Mouse (Mus musculus): ENCODE results near the gene Sept9.

Gene Sept9

DNA sequence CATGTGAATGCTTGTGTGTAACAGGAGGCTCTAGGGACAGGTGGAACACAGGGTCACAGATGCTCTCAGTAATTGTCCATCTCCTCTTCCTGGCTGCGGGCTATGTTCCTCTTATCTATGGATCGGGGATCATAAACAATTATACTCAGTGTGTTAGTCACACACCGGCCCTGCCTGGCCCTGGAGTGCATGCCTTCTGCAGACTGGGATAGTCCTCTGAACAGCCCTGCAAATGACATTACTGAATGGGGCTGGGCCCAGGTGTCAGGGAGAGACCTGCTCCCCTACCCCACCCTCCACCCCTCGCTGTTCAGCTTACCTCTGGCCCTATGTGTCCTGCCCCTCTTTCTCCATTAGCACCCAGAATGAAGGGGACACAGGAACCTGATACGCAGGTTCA, 22.6 kb upstream of the Sept9 start:
- no peak for DNase-seq

DNA sequence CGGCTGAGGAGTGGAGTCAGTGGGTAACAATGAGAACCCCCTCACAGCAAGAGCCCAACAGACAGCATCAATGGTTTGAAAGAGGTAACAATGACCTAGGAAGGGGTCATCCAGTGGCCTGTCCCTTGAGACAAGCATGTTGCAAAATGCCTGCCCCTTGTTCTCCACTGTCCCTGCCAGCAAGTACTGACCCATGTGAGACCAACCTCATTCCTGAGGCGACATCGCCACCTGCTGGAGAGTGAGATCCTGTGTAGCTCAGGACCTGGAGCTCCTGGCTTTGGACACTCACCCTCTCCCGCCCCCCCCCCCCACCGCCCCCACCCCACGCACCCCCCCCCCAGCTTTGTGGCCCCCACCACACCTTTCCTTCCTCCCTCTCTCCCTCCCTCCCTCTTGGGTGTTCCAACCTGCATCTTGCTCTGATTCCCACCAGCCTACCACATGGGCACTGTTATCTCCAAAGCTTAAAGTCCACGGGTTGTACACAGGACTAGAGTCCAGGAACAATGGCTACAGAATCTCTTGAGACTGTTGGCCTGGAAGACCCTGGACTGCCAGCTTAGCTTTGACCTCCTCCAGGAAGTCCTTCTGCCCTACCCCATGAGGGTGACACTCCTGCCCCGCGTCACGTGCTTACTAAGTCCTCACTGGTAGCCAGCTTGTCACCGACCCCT, 22.0 kb upstream of the Sept9 start:
- peak; percentile 80 to 84 for DNase-seq

- no peak for DNase-seq
These were observed 19.6 kb upstream of the Sept9 start for GRCm38 (mm10) chr11:117179902-117180301.

- DNase-seq, result no peak
These were observed 16.7 kb upstream of the Sept9 start for GRCm38 (mm10) chr11:117182808-117183207.

GRCm38 (mm10) chr11:117183299-117183698, 16.2 kb upstream of the Sept9 start:
- DNase-seq, result no peak

- no peak for DNase-seq
These were observed 15.6 kb upstream of the Sept9 start for GRCm38 (mm10) chr11:117183841-117184240.

DNA sequence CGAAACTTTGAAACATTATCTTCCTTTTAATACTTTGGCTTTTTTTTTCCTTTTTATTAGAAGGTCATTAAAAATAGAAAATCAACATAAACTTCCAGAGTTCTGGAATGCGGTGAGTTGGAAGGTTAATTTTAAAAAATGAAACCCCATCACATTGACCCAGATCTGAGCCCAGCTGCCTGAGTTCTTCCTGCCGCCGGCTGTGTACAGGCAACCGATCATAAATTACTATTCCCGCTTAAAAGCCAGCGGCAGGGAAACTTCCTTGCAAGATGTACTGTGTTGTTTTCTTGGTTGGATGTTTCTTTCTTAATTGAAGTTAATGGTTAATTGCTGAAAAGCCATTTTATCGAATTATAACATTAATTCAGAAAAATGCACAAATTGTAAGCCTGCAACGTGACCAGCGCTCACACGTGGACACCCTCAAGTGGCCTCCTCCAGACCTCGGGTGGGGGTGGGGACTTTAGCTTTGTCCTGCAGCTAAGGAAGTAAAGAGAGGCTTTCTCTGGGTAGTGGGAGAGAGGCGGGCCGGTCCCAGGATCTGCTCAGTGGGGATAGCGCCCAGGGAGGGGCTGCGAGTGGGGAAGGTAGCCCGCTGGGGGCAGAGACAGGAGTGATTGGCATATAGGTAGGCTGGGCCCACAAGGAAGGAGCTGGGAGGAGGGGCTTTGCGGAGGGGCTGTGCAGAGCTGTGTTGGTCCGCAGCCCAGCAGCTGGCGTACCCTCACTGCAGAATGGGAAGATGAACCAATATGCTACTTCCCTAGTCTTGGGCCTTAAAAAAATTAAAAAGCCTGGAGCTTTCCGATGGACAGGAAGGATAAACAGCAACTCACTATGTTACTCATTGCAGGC, 14.2 kb upstream of the Sept9 start:
- DNase-seq, result no peak

GRCm38 (mm10) chr11:117191524-117191923, 7.9 kb upstream of the Sept9 start:
- no peak for DNase-seq

DNA sequence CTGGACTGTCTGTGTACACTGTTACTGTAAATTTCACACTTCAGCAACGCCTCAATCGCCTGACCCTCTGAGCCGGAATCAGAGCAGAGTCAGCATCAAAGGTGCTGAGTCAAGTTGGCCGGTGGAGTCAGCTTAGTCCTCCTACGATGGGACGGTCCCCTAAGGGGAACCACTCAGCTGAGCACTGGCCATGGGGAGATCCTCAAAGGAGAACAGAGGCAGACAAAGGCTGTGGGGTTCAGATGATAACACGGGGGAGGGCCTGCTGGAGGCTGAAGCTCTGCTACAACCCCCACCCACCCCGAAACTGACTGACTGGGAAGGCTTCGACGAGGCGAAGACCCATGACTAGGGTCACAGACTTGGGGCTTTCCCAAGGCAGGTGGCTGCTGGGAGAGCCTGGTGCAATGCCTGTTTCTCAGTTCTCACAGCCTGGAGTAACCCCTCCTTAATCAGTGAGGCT, 5.0 kb upstream of the Sept9 start:
- no peak for DNase-seq

- DNase-seq, result peak in 1 of 2 experiments; percentile 1
These were observed 3.8 kb upstream of the Sept9 start for GRCm38 (mm10) chr11:117195616-117196015.

DNA sequence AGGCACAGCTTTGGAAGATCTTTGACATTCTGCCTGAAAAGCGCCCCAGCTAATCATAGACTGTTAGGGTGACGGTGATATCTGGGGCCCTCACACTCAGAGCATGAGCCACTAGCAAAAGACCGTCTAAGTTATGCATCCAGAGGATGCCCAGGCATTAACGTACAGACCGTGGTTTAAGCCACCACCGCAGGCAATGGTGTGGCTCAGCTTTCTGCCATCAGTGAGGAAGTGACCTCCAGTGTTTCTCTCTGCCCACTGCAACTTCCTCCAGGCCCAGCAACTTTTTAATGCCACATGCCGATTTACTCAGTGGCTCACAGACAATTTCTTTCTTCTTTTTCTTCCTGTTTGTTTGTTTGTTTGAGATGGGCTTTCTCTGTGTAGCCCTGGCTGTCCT, 2.8 kb upstream of the Sept9 start:
- no peak for DNase-seq

DNA sequence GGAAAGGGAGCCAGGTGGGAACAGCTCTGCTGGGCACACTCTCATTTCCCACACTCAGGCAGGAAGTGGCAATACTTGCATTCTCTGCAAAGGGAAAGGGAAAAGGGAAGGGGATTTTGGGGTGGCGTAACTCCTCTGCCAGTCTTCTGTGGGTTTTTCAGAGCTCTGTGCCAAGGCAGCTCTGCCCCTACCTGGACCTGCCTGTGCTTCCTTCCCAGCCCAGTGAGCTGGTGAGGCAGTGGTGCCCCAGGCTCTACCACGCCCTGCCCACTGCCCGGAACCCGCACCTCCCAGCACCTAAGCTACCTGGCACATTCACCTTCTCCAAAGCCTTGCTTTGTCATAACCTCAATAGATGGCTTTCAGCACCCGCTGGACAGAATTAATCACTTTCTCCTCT, 1.3 kb upstream of the Sept9 start:
- no peak for DNase-seq

- no peak for DNase-seq
These were observed 2.4 kb downstream of the Sept9 start for GRCm38 (mm10) chr11:117201846-117202245.

- no peak for DNase-seq
These were observed 5.1 kb downstream of the Sept9 start for GRCm38 (mm10) chr11:117204606-117205005.

DNA sequence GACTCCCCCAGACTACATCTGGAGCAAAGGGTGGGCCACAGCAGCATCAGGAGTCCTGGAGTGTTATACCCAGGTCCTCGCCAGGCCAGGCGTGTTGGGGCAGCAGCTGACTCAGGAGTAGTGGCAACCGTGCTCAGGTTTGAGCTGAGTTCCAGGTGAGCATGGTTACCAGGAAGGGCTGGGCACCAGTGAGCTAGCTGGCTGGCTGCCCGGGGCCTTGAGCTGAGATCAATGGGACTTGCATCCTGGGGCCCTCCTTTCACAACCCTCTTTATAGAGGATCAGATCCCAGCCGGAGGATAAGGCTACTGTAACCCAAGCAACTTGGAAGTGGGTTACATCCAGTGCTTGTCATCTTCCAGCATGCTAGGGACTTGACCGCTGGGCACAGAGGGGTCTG, 5.6 kb downstream of the Sept9 start:
- DNase-seq, result no peak

- no peak for DNase-seq
These were observed 6.0 kb downstream of the Sept9 start for GRCm38 (mm10) chr11:117205447-117205846.

GRCm38 (mm10) chr11:117207436-117207835, 8.0 kb downstream of the Sept9 start:
- DNase-seq, result no peak

- no peak for DNase-seq
These were observed 8.8 kb downstream of the Sept9 start for GRCm38 (mm10) chr11:117208151-117208673.

DNA sequence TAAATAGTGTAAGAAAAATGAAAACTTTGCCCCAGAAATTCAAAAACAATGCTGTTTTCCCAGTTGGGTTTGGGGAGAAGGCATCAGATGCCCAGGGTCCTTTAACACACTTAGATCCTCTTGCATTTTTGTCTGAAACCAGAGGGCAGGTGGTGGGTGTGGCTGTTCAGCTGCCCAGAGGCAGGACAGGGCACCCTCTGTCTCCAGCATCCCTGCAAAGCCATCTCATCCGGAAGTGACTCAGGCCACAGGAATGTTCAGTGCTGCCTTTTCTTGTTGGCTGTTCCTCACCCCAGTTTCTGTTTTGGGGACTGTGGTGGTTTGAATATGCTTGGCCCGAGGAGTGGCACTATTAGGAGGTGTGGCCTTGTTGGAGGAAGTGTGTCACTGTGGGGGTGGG, 17.3 kb downstream of the Sept9 start:
- DNase-seq, result no peak

- no peak for DNase-seq
These were observed 18.6 kb downstream of the Sept9 start for GRCm38 (mm10) chr11:117218070-117218469.

GRCm38 (mm10) chr11:117218498-117218897, 19.0 kb downstream of the Sept9 start:
- DNase-seq, result no peak

GRCm38 (mm10) chr11:117220777-117221176, 21.3 kb downstream of the Sept9 start:
- DNase-seq, result no peak

DNA sequence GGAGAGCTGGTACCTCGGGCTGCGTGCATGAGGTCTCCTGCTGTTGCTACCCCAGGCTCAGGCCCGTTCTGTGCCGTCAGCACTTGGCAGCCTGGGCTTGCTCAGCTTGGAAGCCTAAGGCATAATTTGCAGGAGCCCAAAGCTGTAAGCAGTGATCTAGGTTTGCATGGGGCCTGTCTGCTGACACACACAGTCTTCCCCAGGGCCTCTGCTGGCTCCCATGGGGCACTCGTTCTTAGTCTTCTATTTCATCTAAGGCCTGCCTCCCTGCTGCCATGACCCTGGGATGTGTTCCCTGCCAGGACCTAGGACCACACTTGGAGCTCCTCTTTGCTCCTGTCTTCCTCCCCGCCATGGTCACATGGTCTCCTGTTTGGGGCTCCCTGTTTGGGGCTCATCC, 21.7 kb downstream of the Sept9 start:
- DNase-seq, result no peak

- no peak for DNase-seq
These were observed 23.4 kb downstream of the Sept9 start for GRCm38 (mm10) chr11:117222899-117223298.

Data from thymus, postnatal 36 days (tissue).